ENCODE assay signal across 11 mouse cellular contexts in genomic region chr15:97760006-97760405, GRCm38 (mm10). TPM values are rescaled to one million over a fixed set of nuclear protein-coding genes. Genes with fewer than 3 reads are reported as not detected.
DNase-seq lines count a peak whose midpoint lies in the region; ATAC-seq and TF ChIP-seq lines count a peak whose summit lies in the region.
"Had no signal": no experiment of that assay in that cellular context is flagged by ENCODE, and none has a peak within 500 bp of the region (broad histone marks: within the 10 kb centered on the region; RNA-seq: fewer than 3 reads in every experiment).

No protein-coding gene starts in this region.

- TF ChIP-seq POLR2A in cerebellum, adult 2 months (IDR thresholded peaks at IDR 0.05; ENCODE audit: borderline replicate concordance, insufficient read depth, low read length): no peak

- no peak overlapping the region for H3K9ac ChIP-seq in hindbrain, postnatal 0 days (replicated peaks; ENCODE audit: low read length)
- no peak overlapping the region for H3K9ac ChIP-seq in hindbrain, embryonic 14.5 days
- H3K9ac ChIP-seq: forebrain, embryonic 12.5 days; limb, embryonic 13.5 days had no signal

- 0 out of 2 replicates have a peak, but pooled peaks have one; percentile 43 for ATAC-seq in hindbrain, postnatal 0 days
- no peak for ATAC-seq in hindbrain, embryonic 14.5 days (ENCODE audit: low FRiP score)

- H3K36me3 ChIP-seq in hindbrain, postnatal 0 days (ENCODE audit: insufficient read depth, low read length): peaks cover 12% of the 10 kb centered on the region; the same call in 1 of the 2 replicates
- no peaks in the 10 kb centered on the region for H3K36me3 ChIP-seq in hindbrain, embryonic 14.5 days (replicated peaks; ENCODE audit: control insufficient read depth, insufficient read depth)
- H3K36me3 ChIP-seq: forebrain, embryonic 12.5 days had no signal

- no peaks in the 10 kb centered on the region for H3K27me3 ChIP-seq in hindbrain, postnatal 0 days (ENCODE audit: insufficient read depth, low read length)
- H3K27me3 ChIP-seq in hindbrain, embryonic 14.5 days (ENCODE audit: control insufficient read depth, insufficient read depth, low read length): no peaks in the 10 kb centered on the region
- no peaks in the 10 kb centered on the region for H3K27me3 ChIP-seq in cerebellum, adult 2 months (ENCODE audit: control insufficient read depth, insufficient read depth, low read length)
- H3K27me3 ChIP-seq: limb, embryonic 13.5 days had no signal

- H3K4me1 ChIP-seq in hindbrain, postnatal 0 days (ENCODE audit: insufficient read depth, low read length): peaks cover 16% of the 10 kb centered on the region; the same call in 1 of the 2 replicates
- H3K4me1 ChIP-seq in hindbrain, embryonic 14.5 days (replicated peaks; ENCODE audit: control insufficient read depth, insufficient read depth, low read length): no peaks in the 10 kb centered on the region; the same call in 1 of the 2 replicates
- H3K4me1 ChIP-seq in cerebellum, adult 2 months (ENCODE audit: control insufficient read depth, insufficient read depth, low read length): peaks cover 12% of the 10 kb centered on the region

- TF ChIP-seq CTCF in hindbrain, postnatal 0 days (IDR thresholded peaks at IDR 0.05; ENCODE audit: low read depth): no peak
- no peak for TF ChIP-seq CTCF in cerebellum, adult 2 months (IDR thresholded peaks at IDR 0.05; ENCODE audit: borderline replicate concordance, insufficient read depth, low read depth, low read length)

- no peak overlapping the region for H3K27ac ChIP-seq in hindbrain, postnatal 0 days
- H3K27ac ChIP-seq in hindbrain, embryonic 14.5 days: no peak overlapping the region
- H3K27ac ChIP-seq in cerebellum, adult 2 months (ENCODE audit: insufficient read depth, low read length): peak overlapping the region; percentile 23; the same call in 1 of the 2 replicates
- H3K27ac ChIP-seq: forebrain, embryonic 12.5 days; heart, embryonic 10.5 days; limb, embryonic 13.5 days had no signal

- no peak overlapping the region for H3K4me3 ChIP-seq in hindbrain, postnatal 0 days (ENCODE audit: low read length)
- no peak overlapping the region for H3K4me3 ChIP-seq in hindbrain, embryonic 14.5 days (replicated peaks; ENCODE audit: low read length)
- H3K4me3 ChIP-seq in cerebellum, adult 2 months (replicated peaks; ENCODE audit: insufficient read depth, low read depth, low read length): no peak overlapping the region
- H3K4me3 ChIP-seq: forebrain, embryonic 12.5 days; heart, embryonic 10.5 days; limb, embryonic 13.5 days had no signal

- 63% methylated on average over 9 of the region's 9 CpGs for WGBS in hindbrain, postnatal 0 days
- 85% methylated on average over 9 of the region's 9 CpGs for WGBS in hindbrain, embryonic 14.5 days
- 18% methylated on average over 9 of the region's 9 CpGs for WGBS in cerebellum, adult 2 months

- H3K4me2 ChIP-seq in hindbrain, postnatal 0 days (ENCODE audit: low read depth, low read length): no peak overlapping the region
- no peak overlapping the region for H3K4me2 ChIP-seq in hindbrain, embryonic 14.5 days (replicated peaks)
- H3K4me2 ChIP-seq: forebrain, embryonic 12.5 days; limb, embryonic 13.5 days had no signal

- H3K9me3 ChIP-seq in hindbrain, postnatal 0 days (ENCODE audit: low read length): no peaks in the 10 kb centered on the region
- no peaks in the 10 kb centered on the region for H3K9me3 ChIP-seq in hindbrain, embryonic 14.5 days (ENCODE audit: control insufficient read depth, low read length)
- H3K9me3 ChIP-seq: forebrain, embryonic 12.5 days; heart, embryonic 10.5 days; limb, embryonic 13.5 days had no signal

- peak; percentile 40 for DNase-seq in hindbrain, postnatal 0 days (ENCODE audit: low spot score)
- no peak for DNase-seq in hindbrain, embryonic 14.5 days (ENCODE audit: low spot score)
- DNase-seq in cerebellum, adult 2 months: peak; percentile 77 to 78
- peak; percentile 67 to 78 for DNase-seq in layer of hippocampus, adult 8-10 months (ENCODE audit: low spot score in 2 of 2)
- DNase-seq in right cerebral cortex, adult 18-20 months: peak; percentile 74
- DNase-seq in spleen, postnatal 10 days (ENCODE audit: low spot score in 2 of 2): no peak
- no peak for DNase-seq in adrenal gland, adult 8-10 months
- no peak for DNase-seq in heart, adult 11 months

RNA-seq across cellular contexts. Expression of gene Rapgef3, which starts 7.8 kb away (rescaled TPM):
- 26.4 and 41.9 TPM in 2 replicates for total RNA-seq in hindbrain, postnatal 0 days (2014; rRNA removed)
- polyA plus RNA-seq in hindbrain, postnatal 0 days (2015; fragmentation: Nextera tagmentation; extraction: Ambion mirVana): 10.3 and 12.2 TPM in 2 replicates
- 7.3 and 9.6 TPM in 2 replicates for polyA plus RNA-seq in hindbrain, embryonic 14.5 days (2014; fragmentation: Nextera tagmentation; extraction: Ambion mirVana)
- 35.0 and 36.5 TPM in 2 replicates for polyA plus RNA-seq in cerebellum, adult 2 months (2012; rRNA removed)
- 10 to 100 TPM; 52.2 to 70.6 (median 55.7) TPM for total RNA-seq in layer of hippocampus, adult 8-10 months (2022)
- total RNA-seq in adrenal gland, adult 8-10 months (2022): 10 to 100 TPM; 12.2 to 39.5 (median 25.7) TPM

RNA-seq across cellular contexts. Expression of gene Slc48a1, which starts 18.3 kb away (rescaled TPM):
- total RNA-seq in hindbrain, postnatal 0 days (2014; rRNA removed): 84.4 and 89.3 TPM in 2 replicates
- 140 and 152 TPM in 2 replicates for polyA plus RNA-seq in hindbrain, postnatal 0 days (2015; fragmentation: Nextera tagmentation; extraction: Ambion mirVana)
- 92.6 and 101 TPM in 2 replicates for polyA plus RNA-seq in hindbrain, embryonic 14.5 days (2014; fragmentation: Nextera tagmentation; extraction: Ambion mirVana)
- polyA plus RNA-seq in cerebellum, adult 2 months (2012; rRNA removed): 129 and 133 TPM in 2 replicates
- total RNA-seq in layer of hippocampus, adult 8-10 months (2022): 100 to 1,000 TPM; 131 to 151 (median 146) TPM
- total RNA-seq in adrenal gland, adult 8-10 months (2022): 100 to 1,000 TPM; 120 to 216 (median 160) TPM

RNA-seq across cellular contexts. Expression of gene Endou, which starts 28.9 kb away (rescaled TPM):
- total RNA-seq in hindbrain, postnatal 0 days (2014; rRNA removed): 0.10 TPM in 1 of 2 replicates, not detected in the other
- 0.44 and 0.49 TPM in 2 replicates for polyA plus RNA-seq in hindbrain, postnatal 0 days (2015; fragmentation: Nextera tagmentation; extraction: Ambion mirVana)
- polyA plus RNA-seq in hindbrain, embryonic 14.5 days (2014; fragmentation: Nextera tagmentation; extraction: Ambion mirVana): 0.20 and 0.31 TPM in 2 replicates
- 1.7 and 1.8 TPM in 2 replicates for polyA plus RNA-seq in cerebellum, adult 2 months (2012; rRNA removed)
- total RNA-seq in layer of hippocampus, adult 8-10 months (2022): 1 to 10 TPM in 2 of 4 experiments, under 1 TPM in 2; 0.69 to 3.6 (median 2.2) TPM
- total RNA-seq in adrenal gland, adult 8-10 months (2022): 1 to 10 TPM in 1 of 4 experiments, under 1 TPM in 3; 0.35 to 1.2 (median 0.75) TPM

RNA-seq across cellular contexts. Expression of gene Rpap3, which starts 54.4 kb away (rescaled TPM):
- total RNA-seq in hindbrain, postnatal 0 days (2014; rRNA removed): 14.1 and 19.2 TPM in 2 replicates
- 38.1 and 41.6 TPM in 2 replicates for polyA plus RNA-seq in hindbrain, postnatal 0 days (2015; fragmentation: Nextera tagmentation; extraction: Ambion mirVana)
- 42.1 and 45.6 TPM in 2 replicates for polyA plus RNA-seq in hindbrain, embryonic 14.5 days (2014; fragmentation: Nextera tagmentation; extraction: Ambion mirVana)
- 25.3 and 26.0 TPM in 2 replicates for polyA plus RNA-seq in cerebellum, adult 2 months (2012; rRNA removed)
- 10 to 100 TPM; 26.6 to 28.1 (median 27.8) TPM for total RNA-seq in layer of hippocampus, adult 8-10 months (2022)
- total RNA-seq in adrenal gland, adult 8-10 months (2022): 10 to 100 TPM; 17.9 to 29.7 (median 26.3) TPM

Comparison
In these comparisons a context has a peak if more than half of its experiments do, and no peak if none do; other contexts are left out.
1. DNase-seq: peak in hindbrain, postnatal 0 days (single experiment), cerebellum, adult 2 months (2 of 2), layer of hippocampus, adult 8-10 months (2 of 2) and right cerebral cortex, adult 18-20 months (single experiment); none in hindbrain, embryonic 14.5 days (single experiment), spleen, postnatal 10 days (0 of 2), adrenal gland, adult 8-10 months (single experiment) and heart, adult 11 months (single experiment).